Mouse (Mus musculus): ENCODE data around the gene Dus4l. TPM values are rescaled to one million over a fixed set of nuclear protein-coding genes. Genes with fewer than 3 reads are reported as not detected.
A peak's percentile ranks its signal among the peaks of the same experiment; 100 is the strongest.

Dus4l gene
- 16.1 and 17.9 TPM in 2 replicates for total RNA-seq (2012; rRNA removed)
- 32.8 and 37.0 TPM in 2 replicates for total RNA-seq (2014; rRNA removed)
- polyA plus RNA-seq (2012; ENCODE audit: insufficient read length, low read depth), result 23.2 and 26.2 TPM in 2 replicates

DNA sequence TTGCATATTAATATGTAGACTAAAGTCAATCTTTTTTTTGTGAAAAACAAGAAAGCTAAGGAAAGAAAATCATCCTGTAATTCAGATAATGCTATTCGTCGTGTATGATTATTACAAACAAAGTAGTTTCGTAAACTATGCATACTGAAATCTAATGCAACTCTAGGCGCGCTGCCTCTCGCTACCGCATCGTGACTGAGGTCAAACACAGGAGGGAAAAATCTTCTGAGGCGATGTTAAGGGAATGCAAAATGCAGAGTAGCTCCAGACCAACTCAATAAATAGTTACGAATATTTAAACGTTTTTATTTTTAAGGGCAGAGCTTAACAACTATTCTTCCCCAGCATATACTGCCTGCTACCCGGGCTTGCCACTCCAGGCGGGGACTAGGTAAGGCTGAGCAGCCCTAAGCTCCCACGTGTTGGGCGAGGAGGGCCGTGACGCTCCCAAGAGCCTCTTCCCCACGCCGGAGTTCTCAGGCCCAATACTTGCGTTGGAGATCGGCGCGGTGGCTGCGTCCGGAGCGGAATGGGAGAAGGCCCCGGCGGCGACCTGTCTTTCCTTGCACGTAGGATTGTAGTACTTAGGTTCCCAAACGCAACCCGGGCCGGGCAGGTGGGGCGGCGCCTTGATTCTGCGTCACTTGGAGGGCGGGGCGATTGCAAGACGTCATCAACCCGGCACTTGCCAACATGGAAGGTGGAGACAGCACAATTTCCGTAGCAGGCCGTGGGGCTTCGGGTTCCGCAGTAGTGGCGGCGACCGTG lies at the start of gene Dus4l, which contains the start of gene Cog5:
Dus4l (minus strand) TSS at position 630 of the 768 bp plus-strand sequence.
Cog5 (plus strand) TSS at position 673 of the 768 bp plus-strand sequence.
- H3K4me1 ChIP-seq (ENCODE audit: control insufficient read depth in 1 of 2, insufficient read depth in 2 of 2), result peaks cover 0 to 27% of the 10 kb centered on the region in 2 experiments; a peak in 2 of 4 replicates
- dilution Hi-C loops (cut with MboI; ENCODE audit: extremely low pct_ligation_motif_present, extremely low pct_unique_long_range_greater_than_20kb, low sequenced_read_pairs), result no loop called here

DNA sequence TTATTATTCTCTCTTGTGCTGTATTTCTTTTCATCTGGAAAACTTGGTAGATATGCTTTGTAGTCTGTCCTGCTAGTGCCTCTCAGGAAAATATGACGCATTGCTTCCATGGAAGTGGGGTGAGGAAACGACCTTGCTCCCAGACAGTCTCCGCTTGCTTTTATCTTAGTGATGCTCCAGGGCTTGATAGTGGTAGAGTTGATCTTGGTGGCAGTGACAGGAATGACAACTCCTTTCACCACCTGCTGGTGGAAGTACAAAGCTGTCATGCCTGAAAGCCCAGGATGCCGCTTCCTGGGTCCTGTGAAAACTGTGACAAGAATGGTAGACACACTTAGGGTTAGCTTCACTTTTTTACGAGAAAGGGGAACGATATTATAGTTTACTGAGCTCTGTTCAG lies 49.3 kb upstream of the Dus4l start:
- DNase-seq (ENCODE audit: extremely low read depth), result no peak
- Histone ChIP-seq H3K9ac (ENCODE audit: insufficient read depth, low read depth) (no peak overlapping the region), H3K4me1 (ENCODE audit: control insufficient read depth in 1 of 2, insufficient read depth in 2 of 2) (peaks cover 2 to 7% of the 10 kb centered on the region in 2 experiments; a peak in 2 of 4 replicates), H3K4me3 (replicated peaks in 1 of 3; ENCODE audit: low read depth in 2 of 3, low read length in 2 of 3, poor library complexity in 1 of 3) (no peak overlapping the region), H3K27ac (ENCODE audit: insufficient read depth, low read depth) (no peak overlapping the region), H3K79me2 (replicated peaks; ENCODE audit: control insufficient read depth, extremely low read depth, insufficient read depth, poor library complexity, severe bottlenecking) (no peaks in the 10 kb centered on the region), H3K36me3 (replicated peaks in 1 of 2; ENCODE audit: control insufficient read depth in 1 of 2, insufficient read depth in 1 of 2, low read length in 1 of 2) (peaks cover 0 to under 1% of the 10 kb centered on the region in 2 experiments), H3K27me3 (replicated peaks) (no peaks in the 10 kb centered on the region), H3K9me3 (replicated peaks; ENCODE audit: low read length) (no peaks in the 10 kb centered on the region), H3K4me2 (ENCODE audit: insufficient read depth, low read depth, poor library complexity, severe bottlenecking) (no peak overlapping the region)
- dilution Hi-C loops (cut with MboI; ENCODE audit: extremely low pct_ligation_motif_present, extremely low pct_unique_long_range_greater_than_20kb, low sequenced_read_pairs) (no loop called here), in situ Hi-C loops (cut with MboI; ENCODE audit: low pct_ligation_motif_present, low pct_unique_long_range_greater_than_20kb, low sequenced_read_pairs) (no loop called here)
- peak; percentile 18; the same call in 1 of the 2 replicates for TF ChIP-seq SMC3 (IDR thresholded peaks at IDR 0.05; ENCODE audit: low read depth, low read length)
- TF ChIP-seq USF2 (conservative IDR thresholded peaks at IDR 0.05; ENCODE audit: low read depth, low read length), result no peak

More for the DNA sequence above, at the start of gene Dus4l, which contains the start of gene Cog5:
- H3K27me3 ChIP-seq (replicated peaks), result no peaks in the 10 kb centered on the region
- peak within 1 kb of the TSS; percentile 65 to 97 (median 78) for H3K4me3 ChIP-seq (replicated peaks in 1 of 3; ENCODE audit: low read depth in 2 of 3, low read length in 2 of 3, poor library complexity in 1 of 3)
- peaks cover 4 to 27% of the 10 kb centered on the region in 2 experiments for H3K36me3 ChIP-seq (replicated peaks in 1 of 2; ENCODE audit: control insufficient read depth in 1 of 2, insufficient read depth in 1 of 2, low read length in 1 of 2)
- H3K4me2 ChIP-seq (ENCODE audit: insufficient read depth, low read depth, poor library complexity, severe bottlenecking), result peak within 1 kb of the TSS; percentile 90
- TF ChIP-seq JUN (IDR thresholded peaks at IDR 0.05; ENCODE audit: insufficient read depth, low read depth, low read length), result no peak
- TF ChIP-seq POLR2A (IDR thresholded peaks at IDR 0.05; ENCODE audit: low read depth, low read length), result peak; percentile 92
- TF ChIP-seq GABPA (IDR thresholded peaks at IDR 0.05; ENCODE audit: insufficient replicate concordance, low read depth, low read length), result peak; percentile 68
- no peak for TF ChIP-seq EP300 (IDR thresholded peaks at IDR 0.05; ENCODE audit: low read length)
- TF ChIP-seq ZNF384 (IDR thresholded peaks at IDR 0.05; ENCODE audit: low read depth, low read length), result peak; percentile 15; the same call in 1 of the 2 replicates
- TF ChIP-seq MAX (IDR thresholded peaks at IDR 0.05; ENCODE audit: low read length), result peak; percentile 89
- TF ChIP-seq RAD21 (IDR thresholded peaks at IDR 0.05; ENCODE audit: low read depth, low read length), result no peak
- TF ChIP-seq MAFK (IDR thresholded peaks at IDR 0.05; ENCODE audit: insufficient replicate concordance, low read length), result no peak
- no peak for TF ChIP-seq ZC3H11A (IDR thresholded peaks at IDR 0.05; ENCODE audit: low read depth, low read length)
- TF ChIP-seq BHLHE40 (IDR thresholded peaks at IDR 0.05; ENCODE audit: low read depth, low read length), result no peak; the same call in 1 of the 2 replicates
- TF ChIP-seq USF1 (IDR thresholded peaks at IDR 0.05; ENCODE audit: low read depth, low read length), result no peak; the same call in 1 of the 2 replicates
- TF ChIP-seq POLR2AphosphoS2 (IDR thresholded peaks at IDR 0.05; ENCODE audit: low read depth, low read length), result peak; percentile 72; the same call in 1 of the 2 replicates
- TF ChIP-seq CHD2 (IDR thresholded peaks at IDR 0.05; ENCODE audit: low read length), result no peak
- TF ChIP-seq E2F4 (IDR thresholded peaks at IDR 0.05; ENCODE audit: insufficient replicate concordance, low read depth, low read length), result no peak
- no peak for TF ChIP-seq PAX5 (IDR thresholded peaks at IDR 0.05; ENCODE audit: low read length)
- no peak; the same call in 1 of the 2 replicates for TF ChIP-seq ZKSCAN1 (IDR thresholded peaks at IDR 0.05; ENCODE audit: borderline replicate concordance, low read depth, low read length)
- no peak for TF ChIP-seq SMC3 (IDR thresholded peaks at IDR 0.05; ENCODE audit: low read depth, low read length)
- TF ChIP-seq MYC (IDR thresholded peaks at IDR 0.05; ENCODE audit: low read depth, low read length), result peak; percentile 85
- peak; percentile 89 for TF ChIP-seq HCFC1 (IDR thresholded peaks at IDR 0.05; ENCODE audit: low read depth, low read length)
- no peak; the same call in 1 of the 2 replicates for TF ChIP-seq TBP (conservative IDR thresholded peaks at IDR 0.05; ENCODE audit: low read depth, low read length)
- peak; percentile 83; the same call in 1 of the 2 replicates for TF ChIP-seq KAT2A (IDR thresholded peaks at IDR 0.05; ENCODE audit: insufficient replicate concordance, low read length)
- no peak; the same call in 1 of the 2 replicates for TF ChIP-seq UBTF (IDR thresholded peaks at IDR 0.05; ENCODE audit: low read depth, low read length)
- peak; percentile 93 for TF ChIP-seq SIN3A (IDR thresholded peaks at IDR 0.05; ENCODE audit: low read length)
- peak; percentile 47; the same call in 1 of the 2 replicates for TF ChIP-seq ZMIZ1 (IDR thresholded peaks at IDR 0.05; ENCODE audit: low read depth, low read length)
- no peak for TF ChIP-seq JUND (conservative IDR thresholded peaks at IDR 0.05; ENCODE audit: low read depth, low read length)
- TF ChIP-seq RCOR1 (conservative IDR thresholded peaks at IDR 0.05; ENCODE audit: low read depth, low read length), result 0 out of 2 replicates have a peak, but pooled peaks have one; percentile 36
- TF ChIP-seq IRF4 (IDR thresholded peaks at IDR 0.05; ENCODE audit: low read depth, low read length), result peak; percentile 68
- TF ChIP-seq CHD1 (IDR thresholded peaks at IDR 0.05; ENCODE audit: low read depth, low read length), result no peak
- TF ChIP-seq USF2 (conservative IDR thresholded peaks at IDR 0.05; ENCODE audit: low read depth, low read length), result no peak
- TF ChIP-seq MAZ (IDR thresholded peaks at IDR 0.05; ENCODE audit: low read depth, low read length), result peak; percentile 53; the same call in 1 of the 2 replicates
- peak; percentile 88 for TF ChIP-seq NELFE (IDR thresholded peaks at IDR 0.05; ENCODE audit: low read depth, low read length)
- TF ChIP-seq TCF12 (IDR thresholded peaks at IDR 0.05; ENCODE audit: low read depth, low read length), result peak; percentile 90
- peak; percentile 98 for TF ChIP-seq MXI1 (IDR thresholded peaks at IDR 0.05; ENCODE audit: low read depth, low read length)
- TF ChIP-seq ELF1 (IDR thresholded peaks at IDR 0.05; ENCODE audit: low read depth, low read length), result peak; percentile 86
- TF ChIP-seq MEF2A (IDR thresholded peaks at IDR 0.05; ENCODE audit: borderline replicate concordance, low read depth, low read length), result peak; percentile 48; the same call in 1 of the 2 replicates
- peak; percentile 41; the same call in 1 of the 2 replicates for TF ChIP-seq NRF1 (IDR thresholded peaks at IDR 0.05; ENCODE audit: low read depth, low read length)
- TF ChIP-seq ETS1 (conservative IDR thresholded peaks at IDR 0.05; ENCODE audit: low read depth, low read length), result peak; percentile 14; the same call in 1 of the 2 replicates
- no peak for TF ChIP-seq CTCF (conservative IDR thresholded peaks at IDR 0.05 in 1 of 2, IDR thresholded peaks at IDR 0.05 in 1 of 2; ENCODE audit: low read depth in 2 of 2, low read length in 2 of 2)
- H3K9ac ChIP-seq (ENCODE audit: insufficient read depth, low read depth), result peak within 1 kb of the TSS; percentile 70
- H3K79me2 ChIP-seq (replicated peaks; ENCODE audit: control insufficient read depth, extremely low read depth, insufficient read depth, poor library complexity, severe bottlenecking), result peaks cover 8% of the 10 kb centered on the region
- peak; percentile 90 for DNase-seq (ENCODE audit: extremely low read depth)
- H3K9me3 ChIP-seq (replicated peaks; ENCODE audit: low read length), result no peaks in the 10 kb centered on the region
- in situ Hi-C loops (cut with MboI; ENCODE audit: low pct_ligation_motif_present, low pct_unique_long_range_greater_than_20kb, low sequenced_read_pairs), result no loop called here
- H3K27ac ChIP-seq (ENCODE audit: insufficient read depth, low read depth), result peak within 1 kb of the TSS; percentile 83
